Mouse (Mus musculus) forebrain, embryonic 10.5 days (tissue): ENCODE results near the gene Pskh1. TPM values are rescaled to one million over a fixed set of nuclear protein-coding genes. Genes with fewer than 3 reads are reported as not detected.

Experiments
- DNase-seq: peaks from one replicate; pipeline ENCODE4 v3.0.0-alpha.2; 2017; ENCODE audit warnings: low spot score; ENCODE audit errors: extremely low spot score
- H3K27ac ChIP-seq: fragments of 300-500 bp; sonication (generic); 2 replicates; pipeline ENCODE4 v1.5.1; 2016; ENCODE audit warnings: mild to moderate bottlenecking
- H3K27me3 ChIP-seq: fragments of 300-500 bp; sonication (generic); 2 replicates; pipeline ENCODE4 v1.6.1; 2016; ENCODE audit warnings: mild to moderate bottlenecking; ENCODE audit not compliant: poor library complexity, severe bottlenecking
- H3K36me3 ChIP-seq: fragments of 300-500 bp; sonication (generic); replicated peaks from 2 replicates; pipeline ENCODE4 v1.6.1; 2016; ENCODE audit warnings: mild to moderate bottlenecking, moderate library complexity
- H3K4me1 ChIP-seq: fragments of 300-500 bp; sonication (generic); 2 replicates; pipeline ENCODE4 v1.6.1; 2016
- H3K4me3 ChIP-seq: fragments of 300-500 bp; sonication (generic); 2 replicates; pipeline ENCODE4 v1.5.1; 2016; ENCODE audit warnings: mild to moderate bottlenecking, moderate library complexity
- H3K9me3 ChIP-seq: fragments of 300-500 bp; sonication (generic); 2 replicates; pipeline ENCODE4 v1.6.1; 2016; ENCODE audit warnings: mild to moderate bottlenecking, moderate library complexity
- WGBS: fragments of 180-500 bp; shearing (Covaris S2); methylation state at CpG from one replicate; pipeline ENCODE4 v1.1.7; 2016; 5-methylcytosine and 5-hydroxymethylcytosine counted together
- microRNA-seq: library from miRNA; unstranded; fragments of <30 nt; microRNA quantifications from one replicate; pipeline ENCODE4, GENCODE M21; 2017
- polyA plus RNA-seq: library from polyadenylated mRNA; unstranded; fragments of >200 nt; fragmentation: Nextera tagmentation; extraction: Ambion mirVana; gene quantifications from 2 replicates; pipeline ENCODE4 v1.2.1, GENCODE M21; 2016

The Pskh1 gene
- polyA plus RNA-seq, 1 experiment from 2014 or later: 29.9 TPM

- H3K27me3 ChIP-seq: peaks cover 43% of the 10 kb centered on the region
- H3K36me3 ChIP-seq: no peaks in the 10 kb centered on the region
- peaks cover 30% of the 10 kb centered on the region for H3K4me1 ChIP-seq
- WGBS: 76% methylated on average over 1 of the region's 1 CpGs
- no peak overlapping the region for H3K4me3 ChIP-seq
- no peaks in the 10 kb centered on the region for H3K9me3 ChIP-seq
- H3K27ac ChIP-seq: no peak overlapping the region
- no peak for DNase-seq
Measured at GRCm38 (mm10) chr8:105969367-105969766, 69.1 kb downstream of the Pskh1 start.

GRCm38 (mm10) chr8:105971019-105971720, 70.9 kb downstream of the Pskh1 start:
- Histone ChIP-seq H3K4me1 (peaks cover 12% of the 10 kb centered on the region), H3K36me3 (no peaks in the 10 kb centered on the region), H3K27ac (no peak overlapping the region), H3K4me3 (no peak overlapping the region), H3K27me3 (peaks cover 25% of the 10 kb centered on the region), H3K9me3 (no peaks in the 10 kb centered on the region)
- DNase-seq: no peak
- 78% methylated on average over 8 of the region's 8 CpGs for WGBS

GRCm38 (mm10) chr8:105975363-105975762, 75.1 kb downstream of the Pskh1 start:
- Histone ChIP-seq H3K27me3 (no peaks in the 10 kb centered on the region), H3K9me3 (0 out of 2 replicates have a peak, but pooled peaks cover 5% of the 10 kb centered on the region), H3K27ac (no peak overlapping the region), H3K36me3 (no peaks in the 10 kb centered on the region), H3K4me1 (no peaks in the 10 kb centered on the region), H3K4me3 (no peak overlapping the region)
- WGBS: 68% methylated on average over 7 of the region's 7 CpGs
- no peak for DNase-seq

- no peaks in the 10 kb centered on the region for H3K36me3 ChIP-seq
- no peaks in the 10 kb centered on the region for H3K4me1 ChIP-seq
- H3K4me3 ChIP-seq: no peak within 1 kb of the TSS
- no peak for DNase-seq
- H3K27ac ChIP-seq: no peak within 1 kb of the TSS
- 0 out of 2 replicates have a peak, but pooled peaks cover 5% of the 10 kb centered on the region for H3K9me3 ChIP-seq
- WGBS: 88% methylated on average over 15 of the region's 15 CpGs
- H3K27me3 ChIP-seq: no peaks in the 10 kb centered on the region
Measured at GRCm38 (mm10) chr8:105979325-105979724, 79.1 kb downstream of the Pskh1 start, which contains the start of gene Dpep3. Gene Dpep3 (minus strand): TSS chr8:105979429.

- WGBS: 79% methylated on average over 1 of the region's 1 CpGs
- H3K4me3 ChIP-seq: no peak overlapping the region
- no peak overlapping the region for H3K27ac ChIP-seq
Measured at GRCm38 (mm10) chr8:105981146-105981545, 80.9 kb downstream of the Pskh1 start.

More at GRCm38 (mm10) chr8:105981146-105981545, 80.9 kb downstream of the Pskh1 start:
- Histone ChIP-seq H3K36me3 (no peaks in the 10 kb centered on the region), H3K9me3 (0 out of 2 replicates have a peak, but pooled peaks cover 5% of the 10 kb centered on the region), H3K4me1 (no peaks in the 10 kb centered on the region), H3K27me3 (no peaks in the 10 kb centered on the region)
- DNase-seq: no peak

Small RNA genes lying within 50 kb of the gene (microRNA-seq; reads per million reads assigned to microRNA genes)
- gene Mir7074: not detected

Other genes with a start within 250 kb of the Pskh1 start
- 0.71 and 1.1 TPM in 2 replicates for gene Carmil2, start 214.2 kb upstream of the Pskh1 start, polyA plus RNA-seq
- 75.9 and 77.1 TPM in 2 replicates for gene Acd, start 199.3 kb upstream of the Pskh1 start, polyA plus RNA-seq
- gene Pard6a, start 199.3 kb upstream of the Pskh1 start, polyA plus RNA-seq: 22.7 and 22.8 TPM in 2 replicates
- 0.12 and 0.21 TPM in 2 replicates for gene 4933405L10Rik, start 192.8 kb upstream of the Pskh1 start, polyA plus RNA-seq
- gene Enkd1, start 192.2 kb upstream of the Pskh1 start, polyA plus RNA-seq: 54.3 and 56.0 TPM in 2 replicates
- 32.7 and 38.3 TPM in 2 replicates for gene Gfod2, start 141.8 kb upstream of the Pskh1 start, polyA plus RNA-seq
- gene Ranbp10, start 73.1 kb upstream of the Pskh1 start, polyA plus RNA-seq: 9.5 and 11.1 TPM in 2 replicates
- gene Tsnaxip1, start 72.7 kb upstream of the Pskh1 start, polyA plus RNA-seq: 0.06 and 0.07 TPM in 2 replicates
- gene Cenpt, start 47.2 kb upstream of the Pskh1 start, polyA plus RNA-seq: 49.5 and 57.9 TPM in 2 replicates
- 80.2 and 81.3 TPM in 2 replicates for gene Thap11, start 45.3 kb upstream of the Pskh1 start, polyA plus RNA-seq
- 394 and 447 TPM in 2 replicates for gene Nutf2, start 39.9 kb upstream of the Pskh1 start, polyA plus RNA-seq
- gene Edc4, start 19.6 kb upstream of the Pskh1 start, polyA plus RNA-seq: 73.7 and 75.2 TPM in 2 replicates
- gene Nrn1l, start 6.9 kb upstream of the Pskh1 start, polyA plus RNA-seq: 0.33 and 0.65 TPM in 2 replicates
- 1.5 and 2.1 TPM in 2 replicates for gene Ctrl, start 33.4 kb downstream of the Pskh1 start, polyA plus RNA-seq
- gene Psmb10, start 38.0 kb downstream of the Pskh1 start, polyA plus RNA-seq: 28.9 and 31.5 TPM in 2 replicates
- gene Lcat, start 42.9 kb downstream of the Pskh1 start, polyA plus RNA-seq: 0.76 and 1.4 TPM in 2 replicates
- 14.9 and 17.8 TPM in 2 replicates for gene Slc12a4, start 65.7 kb downstream of the Pskh1 start, polyA plus RNA-seq
- gene Dpep3, start 79.0 kb downstream of the Pskh1 start, polyA plus RNA-seq: not detected in 2 replicates
- gene Dus2, start 90.9 kb downstream of the Pskh1 start, polyA plus RNA-seq: 19.4 and 20.5 TPM in 2 replicates
- gene Dpep2nb, start 105.5 kb downstream of the Pskh1 start, polyA plus RNA-seq: not detected in 2 replicates
- gene Ddx28, start 111.4 kb downstream of the Pskh1 start, polyA plus RNA-seq: 24.0 and 24.7 TPM in 2 replicates
- gene Nfatc3, start 158.4 kb downstream of the Pskh1 start, polyA plus RNA-seq: 6.6 TPM in 2 replicates
- gene Esrp2, start 236.5 kb downstream of the Pskh1 start, polyA plus RNA-seq: 2.0 and 2.6 TPM in 2 replicates
- 12.6 and 14.0 TPM in 2 replicates for gene Pla2g15, start 250.0 kb downstream of the Pskh1 start, polyA plus RNA-seq